Mouse (Mus musculus) T-helper 17 cell (primary cell): ENCODE data around the gene Aarsd1.
"Not testable (repeated sequence)": the region's sequence is repeated elsewhere in the genome, so short reads cannot be mapped to it uniquely, and the experiment has no call there.

ENCODE experiments used
- in situ Hi-C, 2 experiments: fragments of 300-600 bp; cut with MboI, MseI; formaldehyde crosslinking; loops; 1 replicate in 1 of 2; 2 replicates in 1 of 2; pipeline ENCODE4 v1.15.1; 2025; ENCODE audit warnings: high pct_unique_total_duplicates in 2 of 2

The Aarsd1 gene

DNA sequence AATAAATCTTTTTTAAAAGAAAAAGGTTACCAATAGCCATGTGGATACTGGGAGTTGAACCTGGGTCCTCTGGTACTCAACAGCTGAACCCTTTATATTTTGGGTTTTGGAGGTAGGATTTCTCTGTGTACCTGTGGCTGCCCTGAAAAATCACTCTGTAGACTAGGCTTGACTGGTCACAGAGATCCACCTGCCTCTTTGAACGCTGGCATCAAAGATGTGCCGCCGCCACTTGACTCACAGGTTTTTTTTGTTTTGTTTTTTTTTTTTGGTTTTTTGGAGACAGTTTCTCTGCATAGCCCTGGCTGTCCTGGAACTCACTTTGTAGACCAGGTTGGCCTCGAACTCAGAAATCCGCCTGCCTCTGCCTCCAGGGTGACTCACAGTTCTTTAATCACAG, 30.4 kb upstream of the Aarsd1 start:
- in situ Hi-C loops, result no loop called here

DNA sequence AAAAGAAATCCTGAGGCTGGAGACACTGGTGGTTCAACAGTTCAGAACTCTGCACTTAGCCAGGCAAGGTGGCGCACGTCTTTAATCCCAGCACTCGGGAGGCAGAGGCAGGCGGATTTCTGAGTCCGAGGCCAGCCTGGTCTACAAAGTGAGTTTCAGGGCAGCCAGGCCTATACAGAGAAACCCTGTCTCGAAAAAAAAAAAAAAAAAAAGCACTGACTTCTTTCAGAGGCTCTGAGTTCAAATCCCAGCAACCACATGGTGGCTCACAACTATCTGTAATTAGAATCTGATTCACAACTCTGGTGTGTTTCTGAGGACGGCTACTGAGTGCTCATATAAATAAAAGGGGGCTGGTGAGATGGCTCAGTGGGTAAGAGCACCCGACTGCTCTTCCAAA, 29.4 kb upstream of the Aarsd1 start:
- in situ Hi-C loops, result not testable (repeated sequence)

DNA sequence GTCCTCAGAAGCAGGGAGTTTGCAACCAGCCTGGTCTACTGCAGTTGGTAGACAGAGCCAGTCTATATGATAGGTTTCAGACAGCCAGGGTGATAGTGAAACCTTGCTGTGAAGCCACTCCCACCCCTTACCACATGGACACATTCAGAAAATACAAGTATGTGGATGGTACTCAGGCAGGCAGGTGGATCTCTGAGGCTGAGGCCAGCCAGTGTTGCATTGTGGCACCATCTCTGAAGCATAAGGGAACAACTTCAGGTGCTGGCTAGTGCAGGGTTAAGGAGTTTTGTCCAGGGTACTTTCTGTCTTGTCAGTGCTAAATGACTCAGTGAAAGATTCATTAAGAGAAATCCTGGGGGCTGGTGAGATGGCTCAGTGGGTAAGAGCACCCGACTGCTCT, 28.9 kb upstream of the Aarsd1 start:
- in situ Hi-C loops, result no loop called here

DNA sequence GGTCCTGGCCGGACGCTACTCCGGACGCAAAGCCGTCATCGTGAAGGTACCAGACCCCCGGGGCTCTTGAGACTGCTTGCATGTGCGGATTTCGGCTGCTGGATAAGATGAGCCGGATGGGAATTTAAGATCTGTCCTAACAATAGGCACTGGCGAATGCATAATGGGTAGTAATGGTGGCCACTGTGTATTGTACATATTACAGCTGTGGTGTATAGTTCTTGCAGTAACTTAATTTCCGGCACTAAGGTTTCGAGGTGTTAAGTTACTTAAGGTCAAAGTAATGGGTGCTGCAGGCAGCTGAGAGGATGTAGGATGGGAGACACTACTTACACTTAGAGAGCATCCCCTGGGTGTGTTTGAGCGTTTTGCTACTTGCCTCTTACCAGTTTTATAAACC, 25.3 kb upstream of the Aarsd1 start:
- in situ Hi-C loops, result no loop called here

DNA sequence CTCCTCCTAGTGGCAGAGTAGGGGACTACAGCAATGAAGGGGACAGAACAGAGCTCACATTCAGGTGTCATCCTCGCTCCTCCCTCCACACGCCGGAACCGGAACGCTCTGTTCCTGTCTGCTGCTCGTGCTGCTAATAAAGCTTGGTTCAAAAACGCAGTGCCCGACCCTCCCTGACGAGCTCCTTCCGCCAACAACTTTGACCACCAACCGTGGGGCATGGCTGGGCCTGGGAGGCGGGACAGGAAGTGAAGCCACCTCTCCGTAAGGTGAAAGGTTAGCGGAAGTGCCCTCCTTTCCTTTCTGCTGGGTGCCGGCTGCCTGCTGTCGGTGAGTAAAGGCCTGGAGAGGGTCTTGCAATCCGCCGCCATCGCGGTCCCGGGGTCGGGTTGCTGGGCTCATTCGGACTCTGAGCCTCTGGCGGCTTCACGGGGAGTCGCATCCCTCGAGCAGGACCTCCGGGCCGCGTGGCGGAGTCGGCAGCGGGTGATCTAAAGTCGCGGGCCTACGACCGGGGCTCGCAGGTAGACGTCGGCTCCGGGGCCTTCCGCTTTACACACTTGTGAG, 24.8 kb upstream of the Aarsd1 start, which contains the start of gene Rpl27:
TSS of gene Rpl27 (plus strand) at position 172 of the 567 bp plus-strand sequence.
- in situ Hi-C loops, result no loop called here

DNA sequence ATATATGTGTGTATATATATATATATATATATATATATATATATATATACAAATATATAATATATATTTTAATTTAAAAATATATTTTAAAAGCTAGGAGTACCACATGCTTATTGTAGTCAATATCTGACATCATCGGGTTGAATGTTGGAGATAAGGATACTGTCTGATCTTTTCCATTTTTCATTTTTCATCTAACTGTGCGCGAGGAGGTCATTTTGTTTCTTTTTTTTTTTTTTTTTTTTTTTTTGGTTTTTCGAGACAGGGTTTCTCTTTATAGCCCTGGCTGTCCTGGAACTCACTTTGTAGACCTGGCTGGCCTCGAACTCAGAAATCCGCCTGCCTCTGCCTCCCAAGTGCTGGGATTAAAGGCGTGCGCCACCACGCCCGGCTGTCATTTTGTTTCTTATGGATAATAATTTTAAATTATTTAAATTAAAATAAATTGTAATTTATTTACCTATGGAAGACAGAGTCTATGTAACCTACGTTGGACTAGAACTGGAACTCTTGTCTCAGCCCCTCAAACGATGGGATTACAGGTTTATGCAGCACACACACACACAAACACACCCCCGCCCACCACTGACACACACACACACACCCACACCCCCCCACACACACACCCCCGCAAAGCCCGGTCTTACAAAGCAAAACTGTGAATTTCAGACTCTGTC, 24.2 kb upstream of the Aarsd1 start:
- in situ Hi-C loops, result not testable (repeated sequence)

GRCm38 (mm10) chr11:101438006-101438405, 20.6 kb upstream of the Aarsd1 start:
- in situ Hi-C loops, result not testable (repeated sequence)

- in situ Hi-C loops, result no loop called here
These were observed 19.5 kb upstream of the Aarsd1 start for GRCm38 (mm10) chr11:101436916-101437315.

GRCm38 (mm10) chr11:101435831-101436230, 18.4 kb upstream of the Aarsd1 start:
- in situ Hi-C loops, result no loop called here

DNA sequence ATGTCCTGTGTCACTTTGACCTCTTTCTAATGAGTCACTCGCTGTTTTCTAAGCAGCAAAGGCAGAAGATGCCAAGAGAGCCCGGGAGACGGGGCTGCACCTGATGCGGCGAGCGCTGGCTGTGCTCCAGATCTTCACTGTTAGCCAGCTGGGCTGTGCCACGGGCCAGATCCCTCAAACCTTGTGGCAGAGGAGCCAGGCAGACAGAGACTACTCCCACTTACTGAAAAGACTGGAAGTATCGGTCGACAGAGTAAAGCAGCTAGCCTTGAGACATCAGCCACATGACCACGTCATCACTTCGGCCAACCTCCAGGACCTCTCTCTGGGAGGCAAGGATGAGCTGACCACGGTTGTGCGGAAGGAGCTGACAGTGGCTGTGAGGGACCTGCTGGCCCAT, 16.0 kb upstream of the Aarsd1 start:
- in situ Hi-C loops, result no loop called here

GRCm38 (mm10) chr11:101431327-101431726, 13.9 kb upstream of the Aarsd1 start:
- in situ Hi-C loops, result no loop called here

- in situ Hi-C loops, result no loop called here
These were observed 8.8 kb upstream of the Aarsd1 start for GRCm38 (mm10) chr11:101426165-101426564.

DNA sequence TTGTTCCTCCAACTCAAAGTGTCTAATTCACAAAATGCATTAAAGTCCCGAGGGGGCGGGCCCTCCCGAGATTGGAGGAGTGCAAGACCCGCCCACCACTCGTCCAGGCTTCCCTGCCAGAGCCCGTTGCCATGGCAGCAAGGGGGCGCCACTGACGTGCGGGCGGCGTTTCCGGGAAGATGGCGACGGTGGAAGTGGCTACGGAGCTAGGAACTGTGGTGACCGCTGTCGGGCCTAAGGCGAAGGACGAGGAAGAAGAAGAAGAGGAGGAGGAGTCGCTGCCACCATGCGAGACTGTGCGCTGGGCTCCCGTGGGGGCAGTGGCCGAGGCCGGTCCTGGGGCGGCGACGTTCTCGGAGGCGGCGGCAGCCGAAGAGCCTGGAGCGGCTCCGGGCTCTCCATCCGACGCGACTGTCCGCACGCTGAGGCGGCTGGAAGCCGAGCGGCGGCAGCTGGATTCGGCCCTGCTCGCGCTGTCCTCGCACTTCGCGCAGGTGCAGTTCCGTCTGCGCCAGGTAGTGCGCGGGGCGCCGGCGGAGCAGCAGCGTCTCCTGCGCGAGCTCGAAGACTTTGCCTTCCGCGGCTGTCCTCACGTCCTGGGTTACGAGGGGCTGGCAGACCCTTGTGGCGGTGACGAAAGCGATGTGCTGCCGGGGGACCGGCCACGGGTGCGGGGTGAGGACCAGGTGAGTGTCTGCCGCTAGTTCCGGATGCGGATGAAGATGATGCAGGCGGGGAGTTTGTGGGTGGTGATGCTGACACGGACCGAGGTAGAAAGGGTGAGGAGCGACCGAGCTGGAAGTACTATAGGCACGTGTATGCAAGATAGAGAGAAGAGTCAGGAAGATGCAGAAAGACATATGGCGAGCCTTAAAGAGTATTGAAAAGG, 7.8 kb upstream of the Aarsd1 start, which contains the start of the genes Rundc1 and Ptges3l:
TSS of gene Rundc1 (plus strand) at position 161 of the 889 bp plus-strand sequence.
TSS of gene Ptges3l (minus strand) at position 409 of the 889 bp plus-strand sequence.
- in situ Hi-C loops, result no loop called here

- in situ Hi-C loops, result no loop called here
These were observed 6.9 kb upstream of the Aarsd1 start, which contains the start of gene Gm27029 for GRCm38 (mm10) chr11:101424105-101424851. Gm27029 (minus strand) TSS chr11:101424796.

DNA sequence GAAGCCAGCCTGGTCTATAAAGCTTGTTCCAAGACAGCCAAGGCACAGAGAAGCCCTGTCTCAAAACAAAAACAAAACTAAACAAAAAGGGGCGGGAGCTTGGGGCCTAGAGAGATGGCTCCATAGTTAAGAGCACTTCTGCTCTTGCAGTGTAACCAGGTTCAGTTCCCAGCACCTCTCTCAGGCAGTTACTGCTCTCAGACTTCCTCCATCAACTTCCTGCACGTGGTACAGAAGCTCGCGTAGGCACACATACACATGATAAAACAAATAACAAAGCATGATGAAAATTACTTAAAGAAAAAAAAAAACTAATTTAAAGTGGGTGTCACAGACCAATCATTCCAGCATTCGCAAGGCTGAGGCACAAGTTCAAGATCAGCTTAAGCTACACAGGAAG, 2.7 kb upstream of the Aarsd1 start:
- in situ Hi-C loops, result no loop called here

DNA sequence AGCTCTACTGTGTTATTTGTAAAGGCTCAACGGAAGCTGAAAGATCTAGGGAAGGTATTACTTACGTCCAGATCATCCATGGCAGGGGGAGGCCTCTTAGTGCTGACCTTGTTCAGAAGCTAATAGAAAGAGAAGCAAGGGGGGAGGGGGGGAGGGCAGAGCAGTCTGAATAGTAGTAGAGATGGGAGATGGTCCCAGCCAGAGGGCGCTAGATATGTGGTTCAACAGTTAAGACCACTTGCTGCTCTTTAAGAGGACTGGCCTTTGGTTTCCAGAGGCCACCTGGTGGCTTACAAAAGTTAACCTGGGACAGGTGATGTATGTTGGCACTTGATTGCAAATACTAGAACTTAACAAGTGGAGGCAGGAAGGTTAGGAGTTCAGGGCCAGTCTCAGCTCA, 2.2 kb upstream of the Aarsd1 start:
- in situ Hi-C loops, result no loop called here

DNA sequence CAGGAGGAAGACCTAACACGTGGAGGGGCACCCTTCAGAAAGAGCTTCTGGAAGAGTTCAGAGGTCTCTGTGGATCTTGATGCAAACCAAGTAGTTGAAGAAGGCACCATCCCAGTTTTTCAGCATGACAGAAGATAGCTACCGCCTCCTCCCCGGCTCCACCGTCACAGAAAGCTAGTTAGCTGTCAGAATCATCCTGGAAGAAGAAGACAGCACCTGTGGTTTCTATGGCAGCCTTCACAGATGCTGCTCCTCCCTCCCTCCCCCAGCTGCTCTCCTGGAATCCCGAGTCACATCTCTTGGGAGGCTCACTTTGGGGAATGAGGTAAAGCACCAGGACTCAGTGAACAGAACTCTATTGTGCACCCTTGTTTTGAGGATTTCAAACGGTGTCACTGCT, 1.6 kb upstream of the Aarsd1 start:
- in situ Hi-C loops, result no loop called here

- in situ Hi-C loops, result no loop called here
These were observed 848 bp downstream of the Aarsd1 start for GRCm38 (mm10) chr11:101416433-101417100.

DNA sequence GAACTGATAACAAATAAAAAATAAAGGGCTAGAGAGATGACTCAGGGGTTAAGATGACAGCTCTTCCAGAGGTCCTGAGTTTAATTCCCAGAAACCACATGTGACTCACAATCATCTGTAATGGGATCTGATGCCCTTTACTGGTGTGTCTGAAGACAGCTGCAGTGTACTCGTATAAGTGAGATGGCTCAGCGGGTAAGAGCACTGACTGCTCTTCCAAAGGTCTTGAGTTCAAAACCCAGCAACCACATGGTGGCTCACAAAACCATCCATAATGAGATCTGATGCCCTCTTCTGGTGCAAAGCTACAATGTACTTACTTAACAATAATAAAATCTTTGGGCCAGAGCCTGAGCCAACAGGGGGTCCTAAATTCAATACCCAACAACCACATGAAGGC, 2.1 kb downstream of the Aarsd1 start:
- in situ Hi-C loops, result no loop called here

GRCm38 (mm10) chr11:101395110-101395509, 22.3 kb downstream of the Aarsd1 start:
- in situ Hi-C loops, result loop anchor here in 1 of 2 experiments (5.0 kb wide), 1 partner anchor 63 kb away; the partner anchor contains the start of gene Aoc3

DNA sequence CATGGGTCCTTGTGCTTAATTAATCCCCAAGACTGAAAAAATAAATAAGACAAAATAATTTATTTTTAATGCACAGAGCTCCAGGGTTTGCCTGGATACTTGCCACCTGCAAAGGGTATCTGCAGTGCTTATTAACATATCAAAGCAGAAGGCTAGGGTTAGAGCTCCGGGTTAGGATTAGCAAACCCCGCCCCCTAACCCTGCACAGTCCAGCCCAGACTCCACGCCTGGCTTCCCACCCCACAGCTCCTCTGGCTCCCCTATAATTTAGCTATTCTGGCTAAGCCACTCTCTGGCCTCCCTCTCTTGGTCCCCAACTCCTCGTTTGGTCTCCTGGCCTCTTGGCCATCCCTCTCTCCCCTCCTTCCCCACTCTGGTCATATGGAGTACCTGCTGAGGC, 35.6 kb downstream of the Aarsd1 start:
- in situ Hi-C loops, result no loop called here
